Mouse (Mus musculus): ENCODE results near the gene Epn2. TPM values are rescaled to one million over a fixed set of nuclear protein-coding genes. Genes with fewer than 3 reads are reported as not detected.
A peak's percentile ranks its signal among the peaks of the same experiment; 100 is the strongest.

The Epn2 gene
- polyA plus RNA-seq, 1 experiment: 0.31 TPM

- H3K9me3 ChIP-seq: peaks cover 9% of the 10 kb centered on the region
- no peak for TF ChIP-seq FLI1 (IDR thresholded peaks at IDR 0.05; ENCODE audit: low read length)
- TF ChIP-seq GATA1 (IDR thresholded peaks at IDR 0.05; ENCODE audit: borderline replicate concordance, low read length): no peak
- no peaks in the 10 kb centered on the region for H3K36me3 ChIP-seq (replicated peaks; ENCODE audit: low read length)
- H3K27me3 ChIP-seq (replicated peaks): peaks cover 97% of the 10 kb centered on the region
- H3K4me1 ChIP-seq: peaks cover 10% of the 10 kb centered on the region
- H3K4me3 ChIP-seq (replicated peaks): no peak overlapping the region
These were observed 37.9 kb upstream of the Epn2 start for GRCm38 (mm10) chr11:61617293-61617975.

GRCm38 (mm10) chr11:61616523-61617292 is 37.2 kb upstream of the Epn2 start:
- no peak for TF ChIP-seq GATA1 (IDR thresholded peaks at IDR 0.05; ENCODE audit: borderline replicate concordance, low read length)
- TF ChIP-seq FLI1 (IDR thresholded peaks at IDR 0.05; ENCODE audit: low read length): no peak
- H3K36me3 ChIP-seq (replicated peaks; ENCODE audit: low read length): no peaks in the 10 kb centered on the region
- peaks cover 10% of the 10 kb centered on the region for H3K4me1 ChIP-seq
- peaks cover 98% of the 10 kb centered on the region for H3K27me3 ChIP-seq (replicated peaks)
- peaks cover 8% of the 10 kb centered on the region; the same call in 1 of the 2 replicates for H3K9me3 ChIP-seq
- H3K4me3 ChIP-seq (replicated peaks): no peak overlapping the region

- Histone ChIP-seq H3K27me3 (replicated peaks) (peaks cover 97% of the 10 kb centered on the region), H3K9me3 (peaks cover 10% of the 10 kb centered on the region), H3K4me1 (peaks cover 10% of the 10 kb centered on the region), H3K4me3 (replicated peaks) (no peak overlapping the region), H3K36me3 (replicated peaks; ENCODE audit: low read length) (no peaks in the 10 kb centered on the region)
- TF ChIP-seq FLI1 (IDR thresholded peaks at IDR 0.05; ENCODE audit: low read length): no peak
- no peak for TF ChIP-seq GATA1 (IDR thresholded peaks at IDR 0.05; ENCODE audit: borderline replicate concordance, low read length)
These were observed 36.4 kb upstream of the Epn2 start for GRCm38 (mm10) chr11:61615686-61616522.

GRCm38 (mm10) chr11:61614401-61614800 is 34.9 kb upstream of the Epn2 start:
- peaks cover 97% of the 10 kb centered on the region for H3K27me3 ChIP-seq (replicated peaks)
- no peak overlapping the region for H3K4me3 ChIP-seq (replicated peaks)
- peaks cover 25% of the 10 kb centered on the region for H3K9me3 ChIP-seq
- no peaks in the 10 kb centered on the region; the same call in 1 of the 2 replicates for H3K4me1 ChIP-seq
- TF ChIP-seq GATA1 (IDR thresholded peaks at IDR 0.05; ENCODE audit: borderline replicate concordance, low read length): no peak
- no peak for TF ChIP-seq FLI1 (IDR thresholded peaks at IDR 0.05; ENCODE audit: low read length)
- H3K36me3 ChIP-seq (replicated peaks; ENCODE audit: low read length): no peaks in the 10 kb centered on the region

GRCm38 (mm10) chr11:61612116-61612635 is 32.7 kb upstream of the Epn2 start:
- TF ChIP-seq GATA1 (IDR thresholded peaks at IDR 0.05; ENCODE audit: borderline replicate concordance, low read length) (no peak), FLI1 (IDR thresholded peaks at IDR 0.05; ENCODE audit: low read length) (no peak)
- H3K4me1 ChIP-seq: no peaks in the 10 kb centered on the region
- H3K4me3 ChIP-seq (replicated peaks): no peak overlapping the region
- H3K36me3 ChIP-seq (replicated peaks; ENCODE audit: low read length): no peaks in the 10 kb centered on the region
- H3K27me3 ChIP-seq (replicated peaks): peaks cover 97% of the 10 kb centered on the region
- peaks cover 47% of the 10 kb centered on the region for H3K9me3 ChIP-seq

GRCm38 (mm10) chr11:61611197-61611596 is 31.7 kb upstream of the Epn2 start:
- peaks cover 97% of the 10 kb centered on the region for H3K27me3 ChIP-seq (replicated peaks)
- TF ChIP-seq GATA1 (IDR thresholded peaks at IDR 0.05; ENCODE audit: borderline replicate concordance, low read length) (no peak), FLI1 (IDR thresholded peaks at IDR 0.05; ENCODE audit: low read length) (no peak)
- H3K4me1 ChIP-seq: no peaks in the 10 kb centered on the region
- no peak overlapping the region for H3K4me3 ChIP-seq (replicated peaks)
- H3K9me3 ChIP-seq: peaks cover 57% of the 10 kb centered on the region
- no peaks in the 10 kb centered on the region for H3K36me3 ChIP-seq (replicated peaks; ENCODE audit: low read length)

- H3K4me1 ChIP-seq: peaks cover 5% of the 10 kb centered on the region
- H3K27me3 ChIP-seq (replicated peaks): peaks cover 94% of the 10 kb centered on the region
- H3K4me3 ChIP-seq (replicated peaks): no peak overlapping the region
- H3K9me3 ChIP-seq: peaks cover 67% of the 10 kb centered on the region
- no peaks in the 10 kb centered on the region for H3K36me3 ChIP-seq (replicated peaks; ENCODE audit: low read length)
- TF ChIP-seq GATA1 (IDR thresholded peaks at IDR 0.05; ENCODE audit: borderline replicate concordance, low read length) (no peak), FLI1 (IDR thresholded peaks at IDR 0.05; ENCODE audit: low read length) (no peak)
These were observed 28.6 kb upstream of the Epn2 start for GRCm38 (mm10) chr11:61608072-61608471.

GRCm38 (mm10) chr11:61602705-61603104 is 23.2 kb upstream of the Epn2 start:
- Histone ChIP-seq H3K4me1 (peaks cover 14% of the 10 kb centered on the region), H3K4me3 (replicated peaks) (no peak overlapping the region), H3K27me3 (replicated peaks) (peaks cover 91% of the 10 kb centered on the region), H3K36me3 (replicated peaks; ENCODE audit: low read length) (no peaks in the 10 kb centered on the region), H3K9me3 (peaks cover 43% of the 10 kb centered on the region)
- no peak for TF ChIP-seq GATA1 (IDR thresholded peaks at IDR 0.05; ENCODE audit: borderline replicate concordance, low read length)
- peak; percentile 48; the same call in 1 of the 2 replicates for TF ChIP-seq FLI1 (IDR thresholded peaks at IDR 0.05; ENCODE audit: low read length)

GRCm38 (mm10) chr11:61601465-61601864 is 22.0 kb upstream of the Epn2 start:
- TF ChIP-seq FLI1 (IDR thresholded peaks at IDR 0.05; ENCODE audit: low read length) (no peak), GATA1 (IDR thresholded peaks at IDR 0.05; ENCODE audit: borderline replicate concordance, low read length) (no peak)
- Histone ChIP-seq H3K36me3 (replicated peaks; ENCODE audit: low read length) (no peaks in the 10 kb centered on the region), H3K9me3 (peaks cover 43% of the 10 kb centered on the region), H3K27me3 (replicated peaks) (peaks cover 91% of the 10 kb centered on the region), H3K4me1 (peaks cover 14% of the 10 kb centered on the region), H3K4me3 (replicated peaks) (no peak overlapping the region)

All from megakaryocyte, embryonic 14.5 days (primary cell).